Mouse (Mus musculus) heart, embryonic 11.5 days (tissue): ENCODE results near the gene Araf. TPM values are rescaled to one million over a fixed set of nuclear protein-coding genes. Genes with fewer than 3 reads are reported as not detected.

ENCODE experiments used
- ATAC-seq: fragments of 200-750 bp; cut with Nextera tagmentation; replicated peaks from 2 replicates; pipeline ENCODE4 v1.8.0; 2017; ENCODE audit warnings: moderate library complexity; ENCODE audit not compliant: insufficient number of reproducible peaks, low FRiP score, low TSS enrichment
- H3K27ac ChIP-seq: fragments of 300-500 bp; sonication (generic); 2 replicates; pipeline ENCODE4 v1.5.1; 2014; ENCODE audit warnings: mild to moderate bottlenecking, low read depth, low read length
- H3K27me3 ChIP-seq: fragments of 300-500 bp; sonication (generic); 2 replicates; pipeline ENCODE4 v1.6.1; 2014; ENCODE audit warnings: mild to moderate bottlenecking, low read length, mixed read lengths; ENCODE audit not compliant: control insufficient read depth, insufficient read depth
- H3K36me3 ChIP-seq: fragments of 300-500 bp; sonication (generic); 2 replicates; pipeline ENCODE4 v1.6.1; 2014; ENCODE audit warnings: mild to moderate bottlenecking, low read length, moderate library complexity, mixed read lengths; ENCODE audit not compliant: control insufficient read depth, insufficient read depth
- H3K4me1 ChIP-seq: fragments of 300-500 bp; sonication (generic); 2 replicates; pipeline ENCODE4 v1.6.1; 2014; ENCODE audit warnings: low read length; ENCODE audit not compliant: control insufficient read depth, insufficient read depth
- H3K4me2 ChIP-seq: fragments of 300-500 bp; sonication (generic); 2 replicates; pipeline ENCODE4 v1.6.1; 2014; ENCODE audit warnings: mild to moderate bottlenecking, moderate library complexity
- H3K4me3 ChIP-seq: fragments of 300-500 bp; sonication (generic); 2 replicates; pipeline ENCODE4 v1.5.1; 2014; ENCODE audit warnings: low read depth, low read length
- H3K9ac ChIP-seq: fragments of 300-500 bp; sonication (generic); 2 replicates; pipeline ENCODE4 v1.6.1; 2014; ENCODE audit warnings: mild to moderate bottlenecking, low read depth, low read length, moderate library complexity
- H3K9me3 ChIP-seq: fragments of 300-500 bp; sonication (generic); replicated peaks from 2 replicates; pipeline ENCODE4 v1.6.1; 2016; ENCODE audit warnings: low read length; ENCODE audit not compliant: control insufficient read depth
- WGBS: fragments of 180-500 bp; shearing (Covaris S2); extraction: QIAGEN DNeasy Blood & Tissue Kit; methylation state at CpG from one replicate; pipeline ENCODE4 v1.1.7; 2014; ENCODE audit not compliant: insufficient replicate concordance; 5-methylcytosine and 5-hydroxymethylcytosine counted together
- polyA plus RNA-seq: library from polyadenylated mRNA; unstranded; fragments of >200 nt; fragmentation: Nextera tagmentation; extraction: Ambion mirVana; gene quantifications from 2 replicates; pipeline ENCODE4 v1.2.1, GENCODE M21; 2014

Araf gene
- polyA plus RNA-seq, 1 experiment from 2014 or later, result 94.5 TPM

DNA sequence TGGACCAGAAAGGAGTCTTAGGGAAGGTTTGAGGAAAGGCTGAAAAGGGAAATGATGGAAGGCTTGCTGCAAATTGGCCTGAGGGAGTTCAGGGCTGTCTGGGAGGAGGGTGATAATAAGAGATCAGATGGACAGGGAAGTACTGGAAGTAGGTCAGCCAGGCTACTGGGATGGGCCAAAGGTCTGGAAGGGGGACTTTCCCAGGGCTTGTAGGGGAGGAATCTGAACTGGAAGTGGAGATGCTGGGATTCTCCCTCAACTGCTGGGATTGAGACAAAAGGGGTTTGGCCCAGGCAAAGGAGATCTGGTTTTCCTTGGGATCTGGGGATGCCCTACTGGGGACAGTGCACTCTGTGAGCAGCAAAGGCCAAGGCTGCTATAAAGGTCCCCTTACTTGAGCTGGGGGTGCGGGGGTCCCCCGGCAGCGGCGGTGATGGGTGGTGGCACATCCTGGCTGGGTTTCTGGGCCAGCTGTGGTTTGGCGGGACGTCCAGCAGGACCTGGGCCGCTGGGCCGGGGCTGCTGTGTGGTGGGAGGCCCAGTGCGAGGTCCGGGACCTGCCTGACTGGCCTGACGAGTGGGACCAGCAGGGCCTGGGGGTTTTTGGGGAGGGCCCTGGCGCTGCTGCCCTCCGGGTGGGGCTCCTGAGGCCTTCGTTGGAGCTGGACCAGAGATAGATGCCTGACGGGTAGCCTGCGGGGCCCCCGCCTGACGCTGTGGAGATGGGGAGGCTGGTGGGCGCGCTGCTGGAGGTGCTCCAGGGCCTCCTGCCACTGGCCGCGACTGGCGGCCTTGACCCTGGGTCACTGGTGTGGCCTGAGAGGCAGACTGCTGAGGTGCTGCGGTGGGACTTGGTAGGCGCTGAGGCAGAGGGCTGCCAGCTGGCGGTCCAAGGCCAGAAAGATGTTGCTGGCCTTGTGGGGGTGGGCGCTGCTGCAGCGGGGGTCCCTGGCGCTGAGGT is 64.8 kb downstream of the Araf start:
- Histone ChIP-seq H3K4me2 (peak overlapping the region; percentile 22), H3K9me3 (no peaks in the 10 kb centered on the region), H3K4me3 (no peak overlapping the region), H3K27ac (no peak overlapping the region), H3K27me3 (no peaks in the 10 kb centered on the region), H3K36me3 (no peaks in the 10 kb centered on the region; the same call in 1 of the 2 replicates), H3K9ac (0 out of 2 replicates have a peak overlapping the region, but pooled peaks have one; percentile 22), H3K4me1 (peaks cover 7% of the 10 kb centered on the region)
- ATAC-seq, result peak; percentile 47; the same call in 1 of the 2 replicates
- 38% methylated on average over 29 of the region's 29 CpGs for WGBS

- no peak for ATAC-seq
- Histone ChIP-seq H3K4me3 (no peak overlapping the region), H3K4me2 (no peak overlapping the region), H3K9me3 (no peaks in the 10 kb centered on the region), H3K4me1 (peaks cover 7% of the 10 kb centered on the region), H3K9ac (no peak overlapping the region), H3K27ac (no peak overlapping the region), H3K36me3 (no peaks in the 10 kb centered on the region), H3K27me3 (no peaks in the 10 kb centered on the region)
- 68% methylated on average over 9 of the region's 9 CpGs for WGBS
Measured at GRCm38 (mm10) chrX:20863161-20864101, 65.8 kb downstream of the Araf start.

- Histone ChIP-seq H3K4me3 (no peak overlapping the region), H3K27ac (no peak overlapping the region), H3K27me3 (no peaks in the 10 kb centered on the region), H3K4me1 (no peaks in the 10 kb centered on the region; the same call in 1 of the 2 replicates), H3K9me3 (no peaks in the 10 kb centered on the region), H3K4me2 (no peak overlapping the region), H3K9ac (no peak overlapping the region), H3K36me3 (no peaks in the 10 kb centered on the region)
- WGBS, result 61% methylated on average over 4 of the region's 4 CpGs
- no peak for ATAC-seq
Measured at GRCm38 (mm10) chrX:20868091-20868490, 70.5 kb downstream of the Araf start.

- Histone ChIP-seq H3K9ac (no peak overlapping the region), H3K27me3 (no peaks in the 10 kb centered on the region), H3K27ac (no peak overlapping the region), H3K4me3 (no peak overlapping the region), H3K9me3 (no peaks in the 10 kb centered on the region), H3K4me2 (no peak overlapping the region), H3K36me3 (no peaks in the 10 kb centered on the region), H3K4me1 (no peaks in the 10 kb centered on the region)
- no peak for ATAC-seq
- WGBS, result 73% methylated on average over 1 of the region's 1 CpGs
Measured at GRCm38 (mm10) chrX:20869203-20869602, 71.6 kb downstream of the Araf start.

DNA sequence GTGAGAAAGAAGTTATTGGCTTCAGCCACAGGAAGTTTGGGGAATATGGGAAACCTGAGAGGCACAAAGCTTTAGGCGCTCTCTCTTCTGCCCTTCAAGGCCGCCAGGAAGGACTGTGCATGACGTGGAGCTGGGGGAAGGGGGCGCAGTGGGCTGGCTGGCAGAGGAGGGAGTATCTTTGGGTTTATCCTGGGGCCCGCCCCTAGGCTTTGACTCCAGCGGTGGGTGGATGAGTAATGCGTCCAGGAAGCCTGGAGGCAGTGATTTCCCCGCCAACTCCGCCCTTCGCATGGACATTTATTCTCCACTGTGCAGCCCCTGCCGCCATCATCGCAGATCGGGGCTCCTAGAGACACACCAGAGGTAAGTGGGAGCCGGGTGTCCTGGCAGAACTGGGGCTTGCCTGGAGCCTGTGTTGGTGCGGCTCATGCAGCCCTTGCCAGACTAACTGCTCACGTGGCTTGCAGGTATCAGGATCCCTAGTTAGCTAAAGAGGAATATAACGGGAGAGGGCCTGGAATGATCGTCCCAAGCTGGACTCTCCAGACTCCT is 72.4 kb downstream of the Araf start, which contains the start of gene Timp1:
Gene Timp1, plus strand, starts transcription at position 205 of the 552 bp plus-strand sequence.
- peak; percentile 71 for ATAC-seq
- H3K4me1 ChIP-seq, result no peaks in the 10 kb centered on the region
- peak within 1 kb of the TSS; percentile 63; the same call in 1 of the 2 replicates for H3K9ac ChIP-seq
- no peak within 1 kb of the TSS for H3K27ac ChIP-seq
- peak within 1 kb of the TSS; percentile 42 for H3K4me3 ChIP-seq
- H3K36me3 ChIP-seq, result no peaks in the 10 kb centered on the region
- 18% methylated on average over 16 of the region's 18 CpGs for WGBS
- peak within 1 kb of the TSS; percentile 62 for H3K4me2 ChIP-seq
- H3K27me3 ChIP-seq, result no peaks in the 10 kb centered on the region
- no peaks in the 10 kb centered on the region for H3K9me3 ChIP-seq

DNA sequence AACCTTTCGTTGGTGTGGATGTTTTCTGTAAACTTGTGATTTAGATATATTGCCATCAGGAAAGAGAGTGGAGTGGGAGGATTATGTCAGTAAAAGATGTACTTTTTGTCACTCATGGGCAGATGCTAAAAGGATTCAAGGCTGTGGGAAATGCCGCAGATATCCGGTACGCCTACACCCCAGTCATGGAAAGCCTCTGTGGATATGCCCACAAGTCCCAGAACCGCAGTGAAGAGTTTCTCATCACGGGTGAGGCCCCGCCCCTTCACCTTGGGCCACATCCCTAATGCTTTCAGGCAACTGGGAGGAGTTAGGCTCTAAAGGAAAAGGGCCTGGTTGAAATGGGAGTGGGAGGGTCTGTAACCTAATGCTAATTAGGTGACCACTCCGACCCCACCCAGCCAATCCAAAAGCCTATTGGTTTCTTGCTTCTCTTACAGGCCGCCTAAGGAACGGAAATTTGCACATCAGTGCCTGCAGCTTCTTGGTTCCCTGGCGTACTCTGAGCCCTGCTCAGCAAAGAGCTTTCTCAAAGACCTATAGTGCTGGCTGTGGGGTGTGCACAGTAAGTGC is 75.4 kb downstream of the Araf start:
- Histone ChIP-seq H3K4me1 (no peaks in the 10 kb centered on the region), H3K27ac (no peak overlapping the region), H3K9ac (no peak overlapping the region), H3K4me2 (no peak overlapping the region), H3K4me3 (no peak overlapping the region), H3K9me3 (no peaks in the 10 kb centered on the region), H3K27me3 (no peaks in the 10 kb centered on the region), H3K36me3 (no peaks in the 10 kb centered on the region)
- WGBS, result 31% methylated on average over 11 of the region's 11 CpGs
- ATAC-seq, result no peak

DNA sequence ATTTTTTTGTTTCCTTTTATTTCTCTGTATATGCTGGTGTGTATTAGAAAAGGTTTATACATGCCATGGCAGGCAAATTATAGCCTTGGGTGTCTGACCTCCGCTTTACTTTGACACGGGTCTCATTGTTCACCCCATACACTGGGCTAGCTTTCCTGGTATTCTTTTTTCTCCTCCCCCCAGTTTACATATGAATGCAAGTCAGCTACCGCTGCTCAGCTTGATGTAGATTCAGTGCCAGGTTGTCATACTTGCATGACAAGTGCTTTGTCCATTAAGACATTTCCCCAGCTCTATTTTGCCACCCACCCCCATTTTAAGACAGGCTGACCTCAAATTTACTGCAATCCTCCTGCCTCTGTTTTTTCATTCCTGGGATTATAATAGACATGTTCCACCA is 77.6 kb downstream of the Araf start:
- Histone ChIP-seq H3K9me3 (no peaks in the 10 kb centered on the region), H3K4me3 (no peak overlapping the region), H3K27me3 (no peaks in the 10 kb centered on the region), H3K4me2 (no peak overlapping the region), H3K9ac (no peak overlapping the region), H3K27ac (no peak overlapping the region), H3K4me1 (no peaks in the 10 kb centered on the region), H3K36me3 (no peaks in the 10 kb centered on the region)
- WGBS, result 62% methylated on average over 3 of the region's 3 CpGs
- no peak for ATAC-seq

DNA sequence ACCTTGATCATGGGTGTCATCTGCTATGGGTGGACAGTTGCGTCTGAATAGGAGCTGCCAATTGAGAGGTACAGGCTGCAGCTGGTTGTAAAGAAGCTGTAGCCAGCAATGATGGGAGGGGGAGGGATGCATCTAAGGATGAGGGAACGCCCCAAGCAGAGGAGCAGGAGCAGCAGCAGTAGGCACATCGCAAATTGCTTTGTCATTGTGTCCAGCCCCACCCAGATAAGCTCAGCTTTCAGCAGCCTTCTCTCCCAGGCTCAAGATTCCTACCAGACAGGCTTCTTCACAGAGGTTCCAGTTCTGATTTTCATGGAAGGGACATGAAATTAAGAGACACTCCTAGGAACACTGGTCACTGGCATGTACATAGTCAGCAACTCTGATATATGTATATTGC is 112.5 kb downstream of the Araf start:
- no peak for ATAC-seq
- no peaks in the 10 kb centered on the region for H3K36me3 ChIP-seq
- no peaks in the 10 kb centered on the region for H3K4me1 ChIP-seq
- no peak overlapping the region for H3K27ac ChIP-seq
- no peak overlapping the region for H3K4me3 ChIP-seq
- WGBS, result 29% methylated on average over 3 of the region's 3 CpGs
- no peak overlapping the region for H3K9ac ChIP-seq
- no peaks in the 10 kb centered on the region for H3K27me3 ChIP-seq
- no peaks in the 10 kb centered on the region for H3K9me3 ChIP-seq
- H3K4me2 ChIP-seq, result no peak overlapping the region
